Mouse (Mus musculus): ENCODE measurements around the gene 9930104L06Rik. TPM values are rescaled to one million over a fixed set of nuclear protein-coding genes. Genes with fewer than 3 reads are reported as not detected.
"Not testable (repeated sequence)": the region's sequence is repeated elsewhere in the genome, so short reads cannot be mapped to it uniquely, and the experiment has no call there.

The 9930104L06Rik gene
- polyA plus RNA-seq, 1 experiment = 7.1 TPM

DNA sequence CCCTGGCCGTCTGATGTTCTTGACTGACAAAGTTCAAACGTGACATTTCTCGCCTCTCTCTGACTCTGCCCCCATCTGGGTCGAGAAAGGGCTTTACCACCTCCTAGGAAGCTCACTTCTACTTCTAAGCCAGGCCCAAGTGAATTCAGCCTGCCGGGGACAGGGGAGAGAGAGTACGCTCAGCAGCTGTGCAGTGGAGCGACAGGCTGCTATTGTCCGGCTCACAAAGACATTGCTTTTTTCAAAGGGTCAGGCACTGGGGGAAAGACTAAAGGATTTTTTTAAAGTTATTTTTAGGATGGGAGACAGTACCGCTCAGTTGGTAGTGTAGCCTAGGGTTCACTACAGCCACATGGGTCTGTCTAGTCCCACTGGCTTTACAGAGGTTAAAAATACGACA is 38.4 kb upstream of the 9930104L06Rik start:
- no peak overlapping the region for H3K27ac ChIP-seq (ENCODE audit: insufficient read depth, low read depth, low read length)
- TF ChIP-seq CTCF (IDR thresholded peaks at IDR 0.05; ENCODE audit: extremely low read depth, insufficient read length, insufficient replicate concordance, low read depth, low read length) = no peak
- no peak for TF ChIP-seq POLR2A (IDR thresholded peaks at IDR 0.05; ENCODE audit: low read depth, low read length)
- no peaks in the 10 kb centered on the region for H3K4me1 ChIP-seq (ENCODE audit: control insufficient read depth, insufficient read depth, insufficient read length, low read length)
- H3K36me3 ChIP-seq (ENCODE audit: control insufficient read depth, insufficient read depth, low read length) = no peaks in the 10 kb centered on the region
- H3K4me3 ChIP-seq (ENCODE audit: low read depth, low read length) = no peak overlapping the region
- WGBS = 66% methylated on average over 10 of the region's 10 CpGs
- peaks cover 19% of the 10 kb centered on the region for H3K27me3 ChIP-seq (ENCODE audit: control insufficient read depth, insufficient read depth, low read length)

DNA sequence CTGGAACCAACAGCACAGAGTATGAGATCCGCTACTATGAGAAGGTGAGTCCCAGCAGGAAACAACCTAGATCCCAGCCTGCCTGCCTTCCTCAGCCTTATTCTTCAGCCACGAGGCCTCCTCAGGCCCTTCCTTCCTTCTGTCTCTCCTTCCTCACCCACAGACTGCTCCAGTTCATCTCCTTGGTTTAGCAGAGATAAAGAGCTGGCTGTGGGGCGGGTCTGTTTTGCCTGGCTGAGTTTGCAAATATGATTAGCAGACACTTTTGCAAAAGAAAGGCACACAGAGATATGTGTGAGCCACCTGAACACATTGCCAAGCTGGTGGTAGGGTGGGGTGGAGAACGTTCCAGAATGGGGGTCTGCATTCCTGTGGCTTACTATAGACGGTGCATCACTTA is 36.9 kb upstream of the 9930104L06Rik start:
- TF ChIP-seq CTCF (IDR thresholded peaks at IDR 0.05; ENCODE audit: extremely low read depth, insufficient read length, insufficient replicate concordance, low read depth, low read length) (no peak), POLR2A (IDR thresholded peaks at IDR 0.05; ENCODE audit: low read depth, low read length) (no peak)
- H3K4me3 ChIP-seq (ENCODE audit: low read depth, low read length) = no peak overlapping the region
- H3K4me1 ChIP-seq (ENCODE audit: control insufficient read depth, insufficient read depth, insufficient read length, low read length) = no peaks in the 10 kb centered on the region
- H3K27ac ChIP-seq (ENCODE audit: insufficient read depth, low read depth, low read length) = no peak overlapping the region
- WGBS = 38% methylated on average over 5 of the region's 5 CpGs
- H3K36me3 ChIP-seq (ENCODE audit: control insufficient read depth, insufficient read depth, low read length) = no peaks in the 10 kb centered on the region
- H3K27me3 ChIP-seq (ENCODE audit: control insufficient read depth, insufficient read depth, low read length) = peaks cover 6% of the 10 kb centered on the region

DNA sequence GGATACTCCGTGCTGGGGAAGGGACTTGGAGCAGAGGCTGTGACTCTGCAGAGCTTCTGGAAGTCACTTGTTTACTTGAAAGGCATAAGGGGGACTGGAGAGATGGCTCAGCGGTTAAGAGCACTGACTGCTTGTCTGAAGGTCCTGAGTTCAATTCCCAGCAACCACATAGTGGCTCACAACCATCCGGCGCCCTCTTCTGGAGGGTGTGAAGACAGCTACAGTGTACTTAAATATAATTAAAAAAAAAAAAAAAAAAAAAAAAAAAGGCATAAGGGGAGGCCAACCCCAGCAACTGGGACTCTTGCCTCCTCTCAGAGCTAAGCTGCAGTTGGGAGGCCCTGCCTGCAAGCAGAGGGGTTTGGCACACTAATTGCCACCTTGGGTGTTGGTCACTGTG is 31.4 kb upstream of the 9930104L06Rik start:
- H3K27me3 ChIP-seq (ENCODE audit: control insufficient read depth, insufficient read depth, low read length) = no peaks in the 10 kb centered on the region
- no peak overlapping the region for H3K27ac ChIP-seq (ENCODE audit: insufficient read depth, low read depth, low read length)
- no peak overlapping the region for H3K4me3 ChIP-seq (ENCODE audit: low read depth, low read length)
- no peaks in the 10 kb centered on the region for H3K4me1 ChIP-seq (ENCODE audit: control insufficient read depth, insufficient read depth, insufficient read length, low read length)
- TF ChIP-seq POLR2A (IDR thresholded peaks at IDR 0.05; ENCODE audit: low read depth, low read length) = no peak
- no peak for TF ChIP-seq CTCF (IDR thresholded peaks at IDR 0.05; ENCODE audit: extremely low read depth, insufficient read length, insufficient replicate concordance, low read depth, low read length)
- WGBS = 65% methylated on average over 4 of the region's 4 CpGs
- no peaks in the 10 kb centered on the region for H3K36me3 ChIP-seq (ENCODE audit: control insufficient read depth, insufficient read depth, low read length)

DNA sequence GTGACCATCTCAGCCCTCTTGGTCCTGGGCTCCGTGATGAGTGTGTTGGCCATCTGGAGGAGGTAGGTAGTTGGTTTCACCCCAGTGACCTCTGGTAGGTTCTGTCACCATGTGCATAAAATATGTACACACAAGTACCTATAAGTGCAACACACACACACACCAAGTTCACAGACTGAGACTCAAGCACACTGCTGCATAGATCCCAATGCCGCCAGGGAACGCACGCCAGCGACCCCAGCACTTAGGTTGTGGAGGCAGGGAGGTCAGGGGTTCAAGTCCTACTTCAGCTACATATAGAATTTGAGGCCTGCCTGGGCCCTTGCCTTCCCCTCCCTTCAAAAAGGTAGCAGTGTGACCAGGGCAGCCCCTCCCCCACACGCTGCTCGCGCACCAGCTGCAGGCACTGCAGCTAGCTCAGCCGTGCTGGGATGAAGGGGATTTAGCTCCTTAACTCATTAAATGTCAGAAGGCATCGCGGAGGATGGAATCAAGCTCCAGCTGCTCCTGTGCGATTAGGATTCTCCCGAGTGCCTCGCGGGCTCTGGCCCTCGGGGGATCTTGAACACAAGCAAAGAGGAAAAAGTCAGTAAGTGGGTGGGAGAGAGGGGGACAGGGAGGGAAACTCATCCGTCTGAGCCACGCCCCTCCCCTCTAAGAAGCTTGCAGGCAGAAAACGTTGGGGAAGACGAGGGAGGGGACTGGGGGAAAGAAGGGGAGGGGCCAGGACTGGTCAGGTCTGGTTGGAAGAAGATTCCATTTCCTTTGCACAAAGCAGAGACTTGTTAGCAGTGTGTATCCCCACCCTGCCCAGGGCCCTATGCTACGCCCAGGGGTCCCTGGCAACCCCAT is 30.7 kb upstream of the 9930104L06Rik start:
- no peak overlapping the region for H3K4me3 ChIP-seq (ENCODE audit: low read depth, low read length)
- 14% methylated on average over 21 of the region's 21 CpGs for WGBS
- H3K27ac ChIP-seq (ENCODE audit: insufficient read depth, low read depth, low read length) = no peak overlapping the region
- TF ChIP-seq CTCF (IDR thresholded peaks at IDR 0.05; ENCODE audit: extremely low read depth, insufficient read length, insufficient replicate concordance, low read depth, low read length) = no peak
- no peak for TF ChIP-seq POLR2A (IDR thresholded peaks at IDR 0.05; ENCODE audit: low read depth, low read length)
- H3K4me1 ChIP-seq (ENCODE audit: control insufficient read depth, insufficient read depth, insufficient read length, low read length) = no peaks in the 10 kb centered on the region
- no peaks in the 10 kb centered on the region for H3K36me3 ChIP-seq (ENCODE audit: control insufficient read depth, insufficient read depth, low read length)
- H3K27me3 ChIP-seq (ENCODE audit: control insufficient read depth, insufficient read depth, low read length) = no peaks in the 10 kb centered on the region

DNA sequence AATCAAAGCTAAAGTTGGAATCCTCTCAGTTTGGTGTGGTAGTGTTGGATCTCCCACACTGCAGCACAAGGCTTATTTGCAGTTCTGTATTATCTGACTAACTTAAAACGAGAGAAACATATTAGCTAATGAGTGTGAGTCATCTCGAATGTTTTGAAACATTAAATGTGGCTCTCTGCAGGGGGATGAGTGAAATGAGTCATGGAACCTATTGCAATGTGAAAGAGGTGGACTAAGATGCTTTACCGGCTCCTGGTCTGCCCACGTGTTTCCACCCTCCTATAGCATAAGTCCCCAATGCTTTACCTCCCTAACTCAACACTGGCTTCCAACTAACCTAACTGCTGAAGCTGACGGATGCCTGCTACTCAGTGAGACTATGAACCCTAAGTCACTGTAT is 8.7 kb upstream of the 9930104L06Rik start:
- TF ChIP-seq CTCF (IDR thresholded peaks at IDR 0.05; ENCODE audit: extremely low read depth, insufficient read length, insufficient replicate concordance, low read depth, low read length) = no peak
- TF ChIP-seq POLR2A (IDR thresholded peaks at IDR 0.05; ENCODE audit: low read depth, low read length) = no peak
- Histone ChIP-seq H3K36me3 (ENCODE audit: control insufficient read depth, insufficient read depth, low read length) (peaks cover 31% of the 10 kb centered on the region), H3K27ac (ENCODE audit: insufficient read depth, low read depth, low read length) (no peak overlapping the region), H3K4me3 (ENCODE audit: low read depth, low read length) (no peak overlapping the region), H3K27me3 (ENCODE audit: control insufficient read depth, insufficient read depth, low read length) (no peaks in the 10 kb centered on the region), H3K4me1 (ENCODE audit: control insufficient read depth, insufficient read depth, insufficient read length, low read length) (no peaks in the 10 kb centered on the region)
- WGBS = 82% methylated on average over 5 of the region's 5 CpGs

DNA sequence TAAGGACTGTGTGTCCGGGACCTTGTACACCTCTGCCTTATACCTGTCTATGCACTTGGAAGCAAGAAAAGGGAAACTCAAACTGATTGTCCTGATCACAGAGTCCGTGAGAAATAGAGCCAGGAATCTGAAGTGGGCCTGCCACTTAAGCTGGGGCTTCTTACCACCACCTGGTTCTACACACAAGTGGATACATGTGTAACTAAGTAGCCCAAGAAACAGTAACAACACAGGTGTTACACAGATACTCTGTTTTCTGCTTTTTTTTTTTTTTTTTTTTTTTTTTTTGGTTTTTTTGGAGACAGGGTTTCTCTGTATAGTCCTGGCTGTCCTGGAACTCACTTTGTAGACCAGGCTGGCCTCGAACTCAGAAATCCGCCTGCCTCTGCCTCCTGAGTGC is 2.4 kb downstream of the 9930104L06Rik start, which contains the start of gene Cdca8:
TSS of gene Cdca8 (minus strand) at position 101 of the 400 bp plus-strand sequence.
- H3K36me3 ChIP-seq (ENCODE audit: control insufficient read depth, insufficient read depth, low read length) = peaks cover 13% of the 10 kb centered on the region; the same call in 1 of the 2 replicates
- H3K27me3 ChIP-seq (ENCODE audit: control insufficient read depth, insufficient read depth, low read length); H3K4me3 ChIP-seq (ENCODE audit: low read depth, low read length); H3K4me1 ChIP-seq (ENCODE audit: control insufficient read depth, insufficient read depth, insufficient read length, low read length); H3K27ac ChIP-seq (ENCODE audit: insufficient read depth, low read depth, low read length): not testable (repeated sequence)
- WGBS = 94% methylated on average over 4 of the region's 4 CpGs

DNA sequence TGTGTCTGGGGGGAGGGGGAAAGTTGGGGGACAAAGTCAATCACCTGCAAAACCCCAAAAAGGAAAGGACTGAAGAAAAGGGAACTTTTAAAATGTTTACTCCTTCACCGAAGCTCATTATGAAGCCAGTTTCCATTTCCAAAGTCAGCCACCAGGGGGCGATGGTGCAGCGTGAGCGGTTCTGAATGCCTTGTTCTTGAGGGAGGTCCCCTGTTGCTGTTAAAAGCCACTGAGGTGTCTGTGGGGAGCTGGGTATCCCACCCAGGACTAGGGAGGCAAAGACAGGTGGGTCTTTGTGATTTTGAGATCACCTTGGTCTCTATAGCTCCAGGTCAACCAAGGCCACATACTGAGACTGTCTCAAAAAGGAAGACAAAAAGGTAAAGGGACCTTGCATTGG is 6.2 kb downstream of the 9930104L06Rik start:
- Histone ChIP-seq H3K27ac (ENCODE audit: insufficient read depth, low read depth, low read length) (no peak overlapping the region), H3K36me3 (ENCODE audit: control insufficient read depth, insufficient read depth, low read length) (peaks cover 13% of the 10 kb centered on the region; the same call in 1 of the 2 replicates), H3K4me3 (ENCODE audit: low read depth, low read length) (no peak overlapping the region), H3K27me3 (ENCODE audit: control insufficient read depth, insufficient read depth, low read length) (no peaks in the 10 kb centered on the region), H3K4me1 (ENCODE audit: control insufficient read depth, insufficient read depth, insufficient read length, low read length) (peaks cover 3% of the 10 kb centered on the region; the same call in 1 of the 2 replicates)
- WGBS = 2% methylated on average over 4 of the region's 4 CpGs
- TF ChIP-seq CTCF (IDR thresholded peaks at IDR 0.05; ENCODE audit: extremely low read depth, insufficient read length, insufficient replicate concordance, low read depth, low read length) (peak; percentile 96), POLR2A (IDR thresholded peaks at IDR 0.05; ENCODE audit: low read depth, low read length) (no peak)
